Mouse (Mus musculus): ENCODE results near the gene Mllt6.

GRCm38 (mm10) chr11:97629576-97629975 is 33.6 kb upstream of the Mllt6 start, which contains the start of gene Epop:
- TF ChIP-seq MAX (IDR thresholded peaks at IDR 0.05; ENCODE audit: low read depth) (peak; percentile 64), USF1 (IDR thresholded peaks at IDR 0.05; ENCODE audit: low read depth) (no peak), POLR2A (IDR thresholded peaks at IDR 0.05; ENCODE audit: insufficient read length, low read depth) (peak; percentile 57)
